Mouse (Mus musculus): ENCODE measurements around the gene C1qtnf9.

GRCm38 (mm10) chr14:60756271-60756670, 11.7 kb upstream of the C1qtnf9 start:
- TF ChIP-seq CTCF (conservative IDR thresholded peaks at IDR 0.05; ENCODE audit: insufficient read depth, insufficient read length, low read depth, low read length) (no peak), POLR2A (IDR thresholded peaks at IDR 0.05; ENCODE audit: low read depth, low read length) (no peak)
